Mouse (Mus musculus) midbrain, embryonic 12.5 days (tissue): ENCODE results near the gene Pax4. TPM values are rescaled to one million over a fixed set of nuclear protein-coding genes. Genes with fewer than 3 reads are reported as not detected.

Experiments
- ATAC-seq: fragments of 200-750 bp; cut with Nextera tagmentation; 2 replicates; pipeline ENCODE4 v1.8.0; 2017; ENCODE audit warnings: low read depth, moderate TSS enrichment, moderate library complexity; ENCODE audit not compliant: low FRiP score
- H3K27ac ChIP-seq: fragments of 300-500 bp; sonication (generic); replicated peaks from 2 replicates; pipeline ENCODE4 v1.5.1; 2016; ENCODE audit warnings: mild to moderate bottlenecking
- H3K27me3 ChIP-seq: fragments of 300-500 bp; sonication (generic); 2 replicates; pipeline ENCODE4 v1.6.1; 2016; ENCODE audit warnings: mild to moderate bottlenecking
- H3K36me3 ChIP-seq: fragments of 300-500 bp; sonication (generic); 2 replicates; pipeline ENCODE4 v1.6.1; 2016
- H3K4me1 ChIP-seq: fragments of 300-500 bp; sonication (generic); 2 replicates; pipeline ENCODE4 v1.6.1; 2016
- H3K4me2 ChIP-seq: fragments of 300-500 bp; sonication (generic); replicated peaks from 2 replicates; pipeline ENCODE4 v1.6.1; 2016; ENCODE audit warnings: mild to moderate bottlenecking, moderate library complexity
- H3K4me3 ChIP-seq: fragments of 300-500 bp; sonication (generic); 2 replicates; pipeline ENCODE4 v1.5.1; 2016; ENCODE audit warnings: mild to moderate bottlenecking
- H3K9ac ChIP-seq: fragments of 300-500 bp; sonication (generic); replicated peaks from 2 replicates; pipeline ENCODE4 v1.6.1; 2016; ENCODE audit warnings: mild to moderate bottlenecking, moderate library complexity
- H3K9me3 ChIP-seq: fragments of 300-500 bp; sonication (generic); 2 replicates; pipeline ENCODE4 v1.6.1; 2016; ENCODE audit warnings: mild to moderate bottlenecking
- WGBS: fragments of 180-500 bp; shearing (Covaris S2); methylation state at CpG from one replicate; pipeline ENCODE4 v1.1.7; 2016; 5-methylcytosine and 5-hydroxymethylcytosine counted together
- polyA plus RNA-seq: library from polyadenylated mRNA; unstranded; fragments of >200 nt; fragmentation: Nextera tagmentation; extraction: Ambion mirVana; gene quantifications from 2 replicates; pipeline ENCODE4 v1.2.1, GENCODE M21; 2016

Pax4 gene
- polyA plus RNA-seq, 1 experiment from 2014 or later = not detected

DNA sequence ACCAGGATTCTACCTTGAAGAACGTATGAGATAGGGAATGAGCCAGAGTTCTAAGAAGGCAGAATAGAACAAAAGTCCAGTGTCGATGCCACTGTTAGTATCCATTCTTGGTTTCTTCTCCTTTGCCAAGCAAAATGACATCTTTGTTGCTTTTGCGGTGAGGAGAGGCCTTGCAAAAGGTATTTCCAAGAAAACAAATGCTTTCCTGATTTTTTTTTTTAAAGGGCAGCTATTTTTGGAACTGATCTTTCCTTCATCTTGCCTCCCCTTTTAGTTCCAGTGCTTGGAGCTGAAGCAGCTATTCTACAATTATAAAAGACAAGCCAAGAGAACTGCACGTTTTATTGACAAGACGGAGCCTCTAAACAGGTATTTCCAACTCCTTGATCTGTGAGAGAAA is 25.7 kb upstream of the Pax4 start, which contains the start of gene Snd1:
TSS of gene Snd1 (plus strand) at position 301 of the 400 bp plus-strand sequence.
- Histone ChIP-seq H3K9ac (no peak within 1 kb of the TSS), H3K36me3 (no peaks in the 10 kb centered on the region), H3K4me3 (no peak within 1 kb of the TSS), H3K4me2 (no peak within 1 kb of the TSS), H3K4me1 (peaks cover 8% of the 10 kb centered on the region; the same call in 1 of the 2 replicates), H3K27ac (no peak within 1 kb of the TSS), H3K9me3 (no peaks in the 10 kb centered on the region), H3K27me3 (no peaks in the 10 kb centered on the region)
- 90% methylated on average over 5 of the region's 5 CpGs for WGBS
- no peak for ATAC-seq

DNA sequence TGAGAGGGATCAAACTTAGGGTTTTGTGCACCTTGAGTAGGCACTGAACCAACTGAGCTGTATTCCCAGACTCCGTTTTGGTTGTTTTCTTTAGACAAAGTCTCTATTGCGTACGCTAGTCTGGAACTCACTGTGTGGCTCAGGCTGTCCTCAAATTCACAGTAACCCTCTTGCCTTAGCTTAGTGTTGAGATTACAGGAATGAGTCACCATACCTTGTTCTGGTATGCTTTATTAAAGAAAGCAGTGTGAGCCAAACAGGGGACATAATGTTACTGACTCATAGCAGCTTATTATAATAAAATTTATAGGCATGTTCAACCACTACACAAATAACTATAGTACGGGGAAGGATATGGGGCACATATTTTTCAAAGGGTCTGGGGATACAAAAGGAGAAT is 25.1 kb upstream of the Pax4 start:
- no peak overlapping the region for H3K4me3 ChIP-seq
- H3K4me1 ChIP-seq = peaks cover 5% of the 10 kb centered on the region; the same call in 1 of the 2 replicates
- no peak overlapping the region for H3K4me2 ChIP-seq
- no peaks in the 10 kb centered on the region for H3K36me3 ChIP-seq
- H3K27me3 ChIP-seq = no peaks in the 10 kb centered on the region
- WGBS = 93% methylated on average over 4 of the region's 4 CpGs
- ATAC-seq = no peak
- H3K27ac ChIP-seq = no peak overlapping the region
- H3K9me3 ChIP-seq = no peaks in the 10 kb centered on the region
- H3K9ac ChIP-seq = no peak overlapping the region

DNA sequence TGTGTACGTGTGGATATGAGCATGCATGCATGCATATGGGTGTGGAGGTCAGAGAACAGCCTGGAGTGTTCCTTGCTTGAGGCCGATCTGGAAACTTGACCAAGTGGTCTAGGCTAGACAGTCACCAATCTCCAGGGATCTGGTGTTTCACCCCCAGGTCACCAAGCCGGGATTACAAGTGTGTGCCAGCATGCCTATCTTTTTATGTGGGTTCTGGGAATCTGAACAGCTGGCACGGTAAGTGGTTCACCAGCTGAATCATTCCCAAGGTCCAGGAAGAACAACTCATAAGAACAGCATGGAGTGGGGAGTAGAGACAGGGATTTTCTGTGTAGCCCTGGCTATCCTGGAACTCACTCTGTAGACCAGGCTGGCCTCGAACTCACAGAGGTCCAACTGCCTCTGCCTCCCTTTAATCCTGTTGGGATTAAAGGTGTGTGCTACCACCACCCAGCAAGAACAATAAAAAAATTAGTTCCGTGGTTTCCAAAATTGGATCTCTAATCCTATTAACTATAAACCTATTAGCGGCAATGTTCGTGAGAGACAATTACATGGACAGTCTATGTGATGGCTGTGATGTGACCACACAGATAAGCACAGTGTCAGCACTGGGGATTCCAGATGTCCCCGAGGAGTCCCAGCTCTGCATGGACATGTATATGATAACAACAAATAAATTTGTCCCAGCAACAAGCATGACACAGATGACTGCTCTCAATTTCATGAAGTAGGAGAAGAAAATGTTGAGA is 22.3 kb upstream of the Pax4 start:
- H3K27ac ChIP-seq = no peak overlapping the region
- no peak for ATAC-seq
- 84% methylated on average over 9 of the region's 9 CpGs for WGBS
- H3K27me3 ChIP-seq = no peaks in the 10 kb centered on the region
- H3K4me3 ChIP-seq = no peak overlapping the region
- no peak overlapping the region for H3K9ac ChIP-seq
- no peaks in the 10 kb centered on the region for H3K9me3 ChIP-seq
- H3K4me2 ChIP-seq = no peak overlapping the region
- H3K4me1 ChIP-seq = no peaks in the 10 kb centered on the region
- H3K36me3 ChIP-seq = no peaks in the 10 kb centered on the region

DNA sequence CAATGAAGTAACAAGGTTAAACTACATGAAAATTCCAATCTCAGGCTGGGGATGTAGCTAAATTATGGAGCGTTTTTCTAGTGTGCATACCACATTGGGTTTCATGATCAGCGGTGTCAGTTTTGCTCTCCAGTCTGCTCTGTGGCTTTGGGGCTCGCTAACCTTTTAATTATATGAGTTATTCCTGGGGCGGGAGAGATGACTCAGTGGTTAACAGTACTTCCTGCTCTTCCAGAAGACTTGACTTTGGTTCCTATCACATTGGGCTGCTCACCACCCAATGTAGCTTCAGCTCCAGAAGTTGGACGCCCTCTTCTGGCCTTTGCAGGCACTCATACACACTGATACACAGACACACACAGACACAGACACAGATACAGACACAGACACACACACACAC is 21.5 kb upstream of the Pax4 start:
- Histone ChIP-seq H3K4me1 (no peaks in the 10 kb centered on the region), H3K27ac (no peak overlapping the region), H3K9me3 (no peaks in the 10 kb centered on the region), H3K4me2 (no peak overlapping the region), H3K4me3 (no peak overlapping the region), H3K9ac (no peak overlapping the region), H3K27me3 (no peaks in the 10 kb centered on the region), H3K36me3 (no peaks in the 10 kb centered on the region)
- 79% methylated on average over 5 of the region's 5 CpGs for WGBS
- no peak for ATAC-seq

DNA sequence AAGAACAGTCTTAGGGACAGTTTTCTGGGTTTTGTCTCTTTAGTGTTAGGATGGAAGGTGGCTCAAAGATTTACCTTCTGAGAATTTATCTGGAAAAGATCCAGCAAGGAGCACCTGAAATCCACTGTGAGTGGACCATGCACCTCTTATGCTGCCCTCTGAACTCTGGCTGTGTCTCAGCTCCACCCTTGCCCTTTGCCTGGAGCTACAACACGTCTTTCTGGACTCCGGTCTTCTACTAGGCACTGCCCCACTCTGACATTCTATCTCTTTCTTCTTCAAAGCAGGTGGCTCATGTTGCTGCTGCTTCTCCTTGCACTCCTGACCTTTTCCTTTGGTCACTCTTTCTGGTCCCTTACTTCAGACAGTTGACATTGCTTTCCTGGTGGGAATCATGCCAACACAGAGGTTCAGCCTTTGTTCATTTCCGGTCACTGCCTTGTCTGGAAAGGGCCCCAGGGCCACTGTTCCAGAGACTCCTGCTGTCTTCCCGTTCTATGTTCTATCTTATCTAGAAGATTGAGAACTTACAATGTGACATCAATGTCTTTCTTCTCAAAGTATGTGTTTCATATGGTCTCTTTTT is 21.0 kb upstream of the Pax4 start:
- no peak overlapping the region for H3K9ac ChIP-seq
- ATAC-seq = no peak
- 72% methylated on average over 4 of the region's 4 CpGs for WGBS

DNA sequence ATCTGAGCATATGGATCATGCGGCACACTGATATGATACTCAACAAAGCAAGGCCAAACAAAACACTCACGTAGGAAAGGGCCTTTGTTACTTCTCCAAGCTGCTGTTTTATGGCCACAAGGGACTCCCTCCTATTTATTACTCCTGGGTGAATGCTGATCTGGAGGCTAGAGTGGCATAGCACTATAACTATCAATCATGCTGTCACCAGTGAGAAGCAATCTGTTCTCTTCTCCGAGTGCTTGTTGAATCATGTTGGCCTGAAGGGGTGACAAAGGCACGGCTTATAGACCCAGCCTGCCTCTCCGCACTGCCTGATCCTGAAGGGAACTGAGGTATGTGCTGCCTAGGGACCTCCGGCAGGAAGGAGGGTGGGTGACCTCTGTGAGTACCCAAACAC is 15.5 kb upstream of the Pax4 start:
- Histone ChIP-seq H3K4me2 (no peak overlapping the region), H3K4me1 (no peaks in the 10 kb centered on the region), H3K4me3 (no peak overlapping the region), H3K9me3 (no peaks in the 10 kb centered on the region), H3K27me3 (no peaks in the 10 kb centered on the region), H3K27ac (no peak overlapping the region), H3K9ac (no peak overlapping the region), H3K36me3 (no peaks in the 10 kb centered on the region)
- WGBS = 76% methylated on average over 6 of the region's 6 CpGs
- no peak for ATAC-seq

More for the DNA sequence above, 21.0 kb upstream of the Pax4 start:
- Histone ChIP-seq H3K27ac (no peak overlapping the region), H3K36me3 (no peaks in the 10 kb centered on the region), H3K27me3 (no peaks in the 10 kb centered on the region), H3K9me3 (no peaks in the 10 kb centered on the region), H3K4me2 (no peak overlapping the region), H3K4me3 (no peak overlapping the region), H3K4me1 (no peaks in the 10 kb centered on the region)

DNA sequence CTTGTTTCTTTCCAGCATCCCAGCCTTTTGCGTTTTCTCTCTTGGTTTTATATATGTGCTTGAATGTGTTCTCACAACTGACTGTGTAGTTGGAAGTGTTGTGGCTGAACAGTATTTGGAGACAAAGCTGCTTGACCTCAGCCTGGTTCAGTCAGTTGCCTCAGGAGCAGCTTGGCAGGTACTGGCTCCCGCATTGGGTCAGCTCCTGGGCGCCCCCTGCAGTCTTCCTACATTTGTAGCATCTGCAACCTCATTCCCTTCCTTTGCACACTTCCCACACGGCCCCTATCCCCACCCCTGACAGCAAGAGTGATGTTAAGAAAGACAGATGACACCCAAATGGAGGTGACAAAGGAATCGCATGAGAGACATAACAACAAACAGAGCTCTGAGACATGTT is 11.4 kb upstream of the Pax4 start:
- 16% methylated on average over 5 of the region's 5 CpGs for WGBS
- Histone ChIP-seq H3K4me3 (no peak overlapping the region), H3K4me1 (no peaks in the 10 kb centered on the region), H3K4me2 (no peak overlapping the region), H3K27me3 (no peaks in the 10 kb centered on the region), H3K9me3 (no peaks in the 10 kb centered on the region), H3K9ac (no peak overlapping the region), H3K27ac (no peak overlapping the region), H3K36me3 (no peaks in the 10 kb centered on the region)
- ATAC-seq = 0 out of 2 replicates have a peak, but pooled peaks have one; percentile 49

DNA sequence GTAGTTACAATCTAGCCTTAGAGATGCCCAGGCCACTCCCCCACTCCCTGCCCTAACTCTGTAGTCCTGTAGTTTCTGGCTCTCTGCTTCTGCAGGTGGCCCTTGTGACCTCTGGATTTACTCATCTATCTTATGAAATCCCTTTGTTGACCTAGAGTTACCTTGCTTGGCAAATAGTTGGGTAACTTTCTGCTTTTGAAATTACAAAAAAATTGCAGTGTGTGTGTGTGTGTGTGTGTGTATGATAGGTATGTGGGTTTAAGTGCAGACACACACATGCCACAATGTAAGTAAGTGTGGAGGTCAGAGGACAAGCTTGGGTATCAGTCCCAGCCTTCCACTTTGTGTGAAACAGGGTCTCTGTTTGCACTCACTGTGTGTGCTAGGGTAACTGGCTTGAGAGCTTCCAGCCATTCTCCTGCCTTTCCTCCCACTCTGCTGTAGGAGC is 10.1 kb upstream of the Pax4 start:
- no peak for ATAC-seq
- Histone ChIP-seq H3K27ac (no peak overlapping the region), H3K36me3 (no peaks in the 10 kb centered on the region), H3K9me3 (no peaks in the 10 kb centered on the region), H3K4me2 (no peak overlapping the region), H3K9ac (no peak overlapping the region), H3K4me1 (no peaks in the 10 kb centered on the region), H3K4me3 (no peak overlapping the region), H3K27me3 (peaks cover under 1% of the 10 kb centered on the region; the same call in 1 of the 2 replicates)

DNA sequence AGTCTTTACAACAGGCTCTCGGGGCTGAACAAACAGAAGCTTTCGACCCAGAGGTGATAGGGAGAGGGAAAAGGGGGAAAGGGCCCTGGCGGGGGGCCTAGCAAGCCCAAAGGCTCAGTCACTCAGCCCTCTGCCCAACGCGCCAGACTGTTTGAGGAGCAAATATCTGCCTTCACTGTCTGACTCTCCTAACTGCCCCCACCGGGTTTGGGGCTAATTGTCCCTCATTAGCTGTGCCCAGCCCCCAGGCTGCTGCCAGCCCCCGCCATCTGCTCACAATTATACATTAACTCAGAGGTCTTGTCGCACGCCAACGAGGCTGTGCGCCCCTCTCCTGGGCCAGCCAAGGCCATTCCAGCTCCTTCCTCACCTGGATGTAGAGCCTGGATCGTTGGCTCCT is 1.8 kb upstream of the Pax4 start:
- H3K9me3 ChIP-seq = no peaks in the 10 kb centered on the region
- no peaks in the 10 kb centered on the region for H3K36me3 ChIP-seq
- no peak overlapping the region for H3K9ac ChIP-seq
- H3K27me3 ChIP-seq = peaks cover 37% of the 10 kb centered on the region
- H3K4me2 ChIP-seq = no peak overlapping the region
- under 1% methylated on average over 12 of the region's 12 CpGs for WGBS
- no peak for ATAC-seq
- no peaks in the 10 kb centered on the region for H3K4me1 ChIP-seq
- H3K27ac ChIP-seq = no peak overlapping the region
- H3K4me3 ChIP-seq = no peak overlapping the region

DNA sequence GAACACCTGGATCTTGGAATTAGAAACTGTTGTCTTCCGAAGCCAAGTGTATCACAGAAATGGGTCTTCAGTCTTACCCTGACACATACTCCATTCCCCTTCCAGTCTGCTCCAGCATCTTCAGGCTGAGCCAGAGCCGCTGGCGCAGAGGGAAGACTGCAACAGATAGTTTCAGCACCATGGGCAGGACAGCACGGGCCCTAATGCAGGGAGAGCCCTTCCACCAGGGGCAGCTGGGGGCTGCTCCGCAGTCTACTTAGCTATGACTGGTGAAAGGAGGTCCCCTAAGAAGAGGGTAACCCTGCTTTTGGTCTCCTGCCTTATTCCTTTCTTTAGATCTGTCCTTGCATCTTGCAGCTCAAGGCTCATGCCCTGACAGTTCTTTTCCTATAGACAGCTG is 1.3 kb upstream of the Pax4 start:
- Histone ChIP-seq H3K36me3 (no peaks in the 10 kb centered on the region), H3K27ac (no peak overlapping the region), H3K9ac (no peak overlapping the region), H3K4me2 (no peak overlapping the region), H3K9me3 (no peaks in the 10 kb centered on the region), H3K4me1 (no peaks in the 10 kb centered on the region), H3K4me3 (no peak overlapping the region), H3K27me3 (peaks cover 37% of the 10 kb centered on the region)
- no peak for ATAC-seq
- WGBS = 18% methylated on average over 5 of the region's 5 CpGs

DNA sequence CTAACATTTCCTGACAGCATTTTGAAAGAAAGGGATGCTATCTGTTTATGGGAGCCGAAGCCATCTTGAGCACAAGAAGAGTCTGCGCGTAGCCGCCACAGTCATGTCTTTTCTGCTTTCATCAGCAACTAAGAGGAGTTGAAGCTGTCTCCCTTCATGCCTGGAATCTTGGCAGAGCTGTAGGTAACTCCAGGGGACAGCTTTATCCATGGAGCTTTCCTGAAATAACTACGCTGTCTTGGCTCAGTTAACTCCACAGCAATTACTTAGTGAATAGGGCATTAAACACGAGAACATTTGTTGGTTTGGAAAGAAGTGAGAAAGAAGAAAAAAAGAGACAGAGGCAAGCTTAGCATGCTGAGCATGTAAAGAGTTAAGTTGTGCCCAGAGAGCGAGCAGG is 1.2 kb downstream of the Pax4 start:
- peaks cover 35% of the 10 kb centered on the region for H3K27me3 ChIP-seq
- no peak overlapping the region for H3K27ac ChIP-seq
- H3K36me3 ChIP-seq = no peaks in the 10 kb centered on the region
- no peaks in the 10 kb centered on the region for H3K9me3 ChIP-seq
- H3K4me3 ChIP-seq = no peak overlapping the region
- no peaks in the 10 kb centered on the region for H3K4me1 ChIP-seq
- 79% methylated on average over 7 of the region's 7 CpGs for WGBS
- H3K4me2 ChIP-seq = no peak overlapping the region
- no peak overlapping the region for H3K9ac ChIP-seq
- ATAC-seq = no peak

DNA sequence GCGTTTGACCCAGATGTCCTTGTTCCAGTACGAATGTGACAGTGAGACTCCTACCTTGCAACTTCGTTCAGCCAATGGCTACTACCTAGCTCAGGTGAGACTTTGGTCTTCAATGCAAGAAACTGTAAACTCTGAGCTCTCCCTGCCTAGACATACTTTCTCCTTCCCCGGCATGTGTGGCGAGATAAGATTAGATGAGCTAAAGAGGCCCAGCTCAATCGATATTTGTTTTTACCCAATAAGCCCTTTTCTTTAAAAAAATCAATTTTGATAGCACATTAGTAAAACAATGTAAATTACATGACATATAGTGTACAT is 17.7 kb downstream of the Pax4 start:
- H3K4me3 ChIP-seq = no peak overlapping the region
- no peak overlapping the region for H3K27ac ChIP-seq
- WGBS = 84% methylated on average over 6 of the region's 6 CpGs
- H3K4me2 ChIP-seq = no peak overlapping the region
- H3K4me1 ChIP-seq = 0 out of 2 replicates have a peak, but pooled peaks cover 4% of the 10 kb centered on the region
- no peaks in the 10 kb centered on the region for H3K9me3 ChIP-seq
- no peak for ATAC-seq
- no peak overlapping the region for H3K9ac ChIP-seq
- H3K27me3 ChIP-seq = no peaks in the 10 kb centered on the region
- H3K36me3 ChIP-seq = 0 out of 2 replicates have a peak, but pooled peaks cover 6% of the 10 kb centered on the region
